Mouse (Mus musculus): ENCODE data around the gene Stk17b. TPM values are rescaled to one million over a fixed set of nuclear protein-coding genes. Genes with fewer than 3 reads are reported as not detected.
"Not testable (repeated sequence)": the region's sequence is repeated elsewhere in the genome, so short reads cannot be mapped to it uniquely, and the experiment has no call there.

Stk17b gene
- polyA plus RNA-seq, 1 experiment from 2014 or later = 10.0 TPM

- H3K9me3 ChIP-seq (ENCODE audit: control insufficient read depth, low read length) = no peaks in the 10 kb centered on the region
Measured at GRCm38 (mm10) chr1:53775545-53775944, 9.5 kb downstream of the Stk17b start.

GRCm38 (mm10) chr1:53775036-53775435 lies 10.0 kb downstream of the Stk17b start:
- Histone ChIP-seq H3K36me3 (ENCODE audit: control insufficient read depth, insufficient read depth, low read length) (no peaks in the 10 kb centered on the region), H3K4me2 (ENCODE audit: low read depth, severe bottlenecking) (no peak overlapping the region), H3K27ac (replicated peaks; ENCODE audit: low read depth, low read length) (no peak overlapping the region), H3K9ac (ENCODE audit: low read length) (no peak overlapping the region), H3K27me3 (ENCODE audit: control insufficient read depth, insufficient read depth, low read length) (no peaks in the 10 kb centered on the region), H3K9me3 (ENCODE audit: control insufficient read depth, low read length) (no peaks in the 10 kb centered on the region), H3K4me1 (ENCODE audit: control insufficient read depth, insufficient read depth, low read length) (no peaks in the 10 kb centered on the region), H3K4me3 (ENCODE audit: low read depth, low read length) (no peak overlapping the region)
- WGBS = 87% methylated on average over 6 of the region's 6 CpGs
- DNase-seq (ENCODE audit: low spot score) = no peak
- no peak for ATAC-seq (ENCODE audit: insufficient number of reproducible peaks, low FRiP score, low TSS enrichment, low read depth)

More at GRCm38 (mm10) chr1:53775545-53775944, 9.5 kb downstream of the Stk17b start:
- H3K36me3 ChIP-seq (ENCODE audit: control insufficient read depth, insufficient read depth, low read length) = no peaks in the 10 kb centered on the region
- H3K27me3 ChIP-seq (ENCODE audit: control insufficient read depth, insufficient read depth, low read length) = no peaks in the 10 kb centered on the region
- no peak overlapping the region for H3K9ac ChIP-seq (ENCODE audit: low read length)
- no peaks in the 10 kb centered on the region for H3K4me1 ChIP-seq (ENCODE audit: control insufficient read depth, insufficient read depth, low read length)
- no peak overlapping the region for H3K27ac ChIP-seq (replicated peaks; ENCODE audit: low read depth, low read length)
- no peak for ATAC-seq (ENCODE audit: insufficient number of reproducible peaks, low FRiP score, low TSS enrichment, low read depth)
- no peak overlapping the region for H3K4me2 ChIP-seq (ENCODE audit: low read depth, severe bottlenecking)
- DNase-seq (ENCODE audit: low spot score) = no peak
- no peak overlapping the region for H3K4me3 ChIP-seq (ENCODE audit: low read depth, low read length)
- 94% methylated on average over 2 of the region's 2 CpGs for WGBS

- H3K4me1 ChIP-seq (ENCODE audit: control insufficient read depth, insufficient read depth, low read length) = no peaks in the 10 kb centered on the region
- WGBS = 81% methylated on average over 3 of the region's 3 CpGs
- no peak overlapping the region for H3K4me2 ChIP-seq (ENCODE audit: low read depth, severe bottlenecking)
- no peaks in the 10 kb centered on the region for H3K9me3 ChIP-seq (ENCODE audit: control insufficient read depth, low read length)
- no peaks in the 10 kb centered on the region for H3K27me3 ChIP-seq (ENCODE audit: control insufficient read depth, insufficient read depth, low read length)
- no peak overlapping the region for H3K4me3 ChIP-seq (ENCODE audit: low read depth, low read length)
- no peaks in the 10 kb centered on the region for H3K36me3 ChIP-seq (ENCODE audit: control insufficient read depth, insufficient read depth, low read length)
- H3K27ac ChIP-seq (replicated peaks; ENCODE audit: low read depth, low read length) = no peak overlapping the region
- no peak overlapping the region for H3K9ac ChIP-seq (ENCODE audit: low read length)
- DNase-seq (ENCODE audit: low spot score) (no peak), ATAC-seq (ENCODE audit: insufficient number of reproducible peaks, low FRiP score, low TSS enrichment, low read depth) (no peak)
Measured at GRCm38 (mm10) chr1:53774571-53774970, 10.5 kb downstream of the Stk17b start.

GRCm38 (mm10) chr1:53773994-53774393 lies 11.0 kb downstream of the Stk17b start:
- H3K9me3 ChIP-seq (ENCODE audit: control insufficient read depth, low read length) = no peaks in the 10 kb centered on the region
- no peak overlapping the region for H3K4me2 ChIP-seq (ENCODE audit: low read depth, severe bottlenecking)

GRCm38 (mm10) chr1:53772967-53773366 lies 12.1 kb downstream of the Stk17b start:
- Histone ChIP-seq H3K9ac (ENCODE audit: low read length) (no peak overlapping the region), H3K4me3 (ENCODE audit: low read depth, low read length) (no peak overlapping the region), H3K27me3 (ENCODE audit: control insufficient read depth, insufficient read depth, low read length) (no peaks in the 10 kb centered on the region), H3K27ac (replicated peaks; ENCODE audit: low read depth, low read length) (no peak overlapping the region), H3K4me1 (ENCODE audit: control insufficient read depth, insufficient read depth, low read length) (no peaks in the 10 kb centered on the region), H3K4me2 (ENCODE audit: low read depth, severe bottlenecking) (no peak overlapping the region), H3K9me3 (ENCODE audit: control insufficient read depth, low read length) (no peaks in the 10 kb centered on the region), H3K36me3 (ENCODE audit: control insufficient read depth, insufficient read depth, low read length) (no peaks in the 10 kb centered on the region)
- no peak for DNase-seq (ENCODE audit: low spot score)
- no peak for ATAC-seq (ENCODE audit: insufficient number of reproducible peaks, low FRiP score, low TSS enrichment, low read depth)
- WGBS = 90% methylated on average over 3 of the region's 3 CpGs

More at GRCm38 (mm10) chr1:53773994-53774393, 11.0 kb downstream of the Stk17b start:
- ATAC-seq (ENCODE audit: insufficient number of reproducible peaks, low FRiP score, low TSS enrichment, low read depth) (no peak), DNase-seq (ENCODE audit: low spot score) (no peak)
- Histone ChIP-seq H3K4me1 (ENCODE audit: control insufficient read depth, insufficient read depth, low read length) (no peaks in the 10 kb centered on the region), H3K9ac (ENCODE audit: low read length) (no peak overlapping the region), H3K4me3 (ENCODE audit: low read depth, low read length) (no peak overlapping the region), H3K36me3 (ENCODE audit: control insufficient read depth, insufficient read depth, low read length) (no peaks in the 10 kb centered on the region), H3K27ac (replicated peaks; ENCODE audit: low read depth, low read length) (no peak overlapping the region), H3K27me3 (ENCODE audit: control insufficient read depth, insufficient read depth, low read length) (no peaks in the 10 kb centered on the region)
- 63% methylated on average over 6 of the region's 6 CpGs for WGBS

- no peak for DNase-seq (ENCODE audit: low spot score)
- Histone ChIP-seq H3K36me3 (ENCODE audit: control insufficient read depth, insufficient read depth, low read length) (no peaks in the 10 kb centered on the region), H3K9me3 (ENCODE audit: control insufficient read depth, low read length) (no peaks in the 10 kb centered on the region), H3K4me3 (ENCODE audit: low read depth, low read length) (no peak overlapping the region), H3K9ac (ENCODE audit: low read length) (no peak overlapping the region), H3K4me2 (ENCODE audit: low read depth, severe bottlenecking) (no peak overlapping the region), H3K27ac (replicated peaks; ENCODE audit: low read depth, low read length) (no peak overlapping the region), H3K27me3 (ENCODE audit: control insufficient read depth, insufficient read depth, low read length) (no peaks in the 10 kb centered on the region), H3K4me1 (ENCODE audit: control insufficient read depth, insufficient read depth, low read length) (no peaks in the 10 kb centered on the region)
- WGBS = 92% methylated on average over 6 of the region's 6 CpGs
- no peak for ATAC-seq (ENCODE audit: insufficient number of reproducible peaks, low FRiP score, low TSS enrichment, low read depth)
Measured at GRCm38 (mm10) chr1:53771476-53771875, 13.5 kb downstream of the Stk17b start.

- Histone ChIP-seq H3K4me3 (ENCODE audit: low read depth, low read length) (no peak overlapping the region), H3K27me3 (ENCODE audit: control insufficient read depth, insufficient read depth, low read length) (no peaks in the 10 kb centered on the region), H3K9me3 (ENCODE audit: control insufficient read depth, low read length) (no peaks in the 10 kb centered on the region), H3K4me2 (ENCODE audit: low read depth, severe bottlenecking) (no peak overlapping the region), H3K9ac (ENCODE audit: low read length) (no peak overlapping the region), H3K27ac (replicated peaks; ENCODE audit: low read depth, low read length) (no peak overlapping the region), H3K4me1 (ENCODE audit: control insufficient read depth, insufficient read depth, low read length) (no peaks in the 10 kb centered on the region), H3K36me3 (ENCODE audit: control insufficient read depth, insufficient read depth, low read length) (no peaks in the 10 kb centered on the region)
- ATAC-seq (ENCODE audit: insufficient number of reproducible peaks, low FRiP score, low TSS enrichment, low read depth) (no peak), DNase-seq (ENCODE audit: low spot score) (no peak)
- WGBS = 92% methylated on average over 2 of the region's 2 CpGs
Measured at GRCm38 (mm10) chr1:53766112-53766511, 18.9 kb downstream of the Stk17b start.

- ATAC-seq (ENCODE audit: insufficient number of reproducible peaks, low FRiP score, low TSS enrichment, low read depth) (no peak), DNase-seq (ENCODE audit: low spot score) (no peak)
- no peaks in the 10 kb centered on the region for H3K36me3 ChIP-seq (ENCODE audit: control insufficient read depth, insufficient read depth, low read length)
- no peak overlapping the region for H3K9ac ChIP-seq (ENCODE audit: low read length)
- no peaks in the 10 kb centered on the region for H3K27me3 ChIP-seq (ENCODE audit: control insufficient read depth, insufficient read depth, low read length)
- no peak overlapping the region for H3K27ac ChIP-seq (replicated peaks; ENCODE audit: low read depth, low read length)
- no peaks in the 10 kb centered on the region for H3K4me1 ChIP-seq (ENCODE audit: control insufficient read depth, insufficient read depth, low read length)
- no peak overlapping the region for H3K4me2 ChIP-seq (ENCODE audit: low read depth, severe bottlenecking)
- no peak overlapping the region for H3K4me3 ChIP-seq (ENCODE audit: low read depth, low read length)
- H3K9me3 ChIP-seq (ENCODE audit: control insufficient read depth, low read length) = no peaks in the 10 kb centered on the region
- 93% methylated on average over 4 of the region's 4 CpGs for WGBS
Measured at GRCm38 (mm10) chr1:53757316-53757715, 27.7 kb downstream of the Stk17b start.

- not testable (repeated sequence) for DNase-seq (ENCODE audit: low spot score); ATAC-seq (ENCODE audit: insufficient number of reproducible peaks, low FRiP score, low TSS enrichment, low read depth); H3K4me3 ChIP-seq (ENCODE audit: low read depth, low read length); H3K9ac ChIP-seq (ENCODE audit: low read length); H3K27me3 ChIP-seq (ENCODE audit: control insufficient read depth, insufficient read depth, low read length); H3K9me3 ChIP-seq (ENCODE audit: control insufficient read depth, low read length); H3K36me3 ChIP-seq (ENCODE audit: control insufficient read depth, insufficient read depth, low read length); H3K27ac ChIP-seq (replicated peaks; ENCODE audit: low read depth, low read length); H3K4me1 ChIP-seq (ENCODE audit: control insufficient read depth, insufficient read depth, low read length); H3K4me2 ChIP-seq (ENCODE audit: low read depth, severe bottlenecking)
- 95% methylated on average over 2 of the region's 2 CpGs for WGBS
Measured at GRCm38 (mm10) chr1:53753501-53753900, 31.5 kb downstream of the Stk17b start.

Measured in limb, embryonic 11.5 days (tissue).